Mouse (Mus musculus) myocyte (in vitro differentiated cells): ENCODE data around the gene Gemin8. TPM values are rescaled to one million over a fixed set of nuclear protein-coding genes. Genes with fewer than 3 reads are reported as not detected.
A peak's percentile ranks its signal among the peaks of the same experiment; 100 is the strongest.

Experiments
- H3K27me3 ChIP-seq: one replicate; pipeline ENCODE4 v1.6.1; 2011; ENCODE audit not compliant: control insufficient read depth, insufficient read depth, insufficient read length
- H3K36me3 ChIP-seq: one replicate; pipeline ENCODE4 v1.6.1; 2011; ENCODE audit not compliant: control insufficient read depth, insufficient read depth
- H3K4me2 ChIP-seq: one replicate; pipeline ENCODE4 v1.6.1; 2011; ENCODE audit warnings: low read depth, control low read depth
- H3K4me3 ChIP-seq: one replicate; pipeline ENCODE4 v1.5.1; 2011; ENCODE audit warnings: mild to moderate bottlenecking, control low read depth, moderate library complexity
- H3K79me2 ChIP-seq: one replicate; pipeline ENCODE4 v1.6.1; 2011; ENCODE audit not compliant: control insufficient read depth, insufficient read depth
- H3ac ChIP-seq: one replicate; pipeline ENCODE4 v1.6.1; 2011; ENCODE audit not compliant: control insufficient read depth, insufficient read length
- CEBPB ChIP-seq: IDR thresholded peaks from 2 replicates; pipeline ENCODE4 v1.6.1; 2011; ENCODE audit warnings: mild to moderate bottlenecking, moderate library complexity; ENCODE audit not compliant: poor library complexity, insufficient read depth, severe bottlenecking
- E2F4 ChIP-seq: IDR thresholded peaks from one replicate; pipeline ENCODE4 v1.6.1; 2011; ENCODE audit warnings: mild to moderate bottlenecking, control low read depth, moderate library complexity; ENCODE audit not compliant: insufficient read depth
- MAX ChIP-seq: IDR thresholded peaks from one replicate; pipeline ENCODE4 v1.6.1; 2011; ENCODE audit warnings: low read depth, mild to moderate bottlenecking, control low read depth
- MYOD1 ChIP-seq, 3 experiments: IDR thresholded peaks; one replicate each; pipeline ENCODE4 v1.6.1; 2011; ENCODE audit warnings: control low read depth in 2 of 3, low read depth in 2 of 3, mild to moderate bottlenecking in 2 of 3, moderate library complexity in 1 of 3; ENCODE audit not compliant: insufficient read length in 2 of 3, control insufficient read depth in 1 of 3
- MYOG ChIP-seq, 3 experiments: IDR thresholded peaks; one replicate each; pipeline ENCODE4 v1.6.1; 2011; ENCODE audit warnings: control low read depth in 2 of 3, low read depth in 2 of 3, mild to moderate bottlenecking in 2 of 3; ENCODE audit not compliant: insufficient read length in 2 of 3, control insufficient read depth in 1 of 3, insufficient read depth in 1 of 3
- POLR2A ChIP-seq: IDR thresholded peaks from one replicate; pipeline ENCODE4 v1.6.1; 2011; ENCODE audit warnings: low read depth, mild to moderate bottlenecking, control low read depth, moderate library complexity; ENCODE audit not compliant: insufficient read length
- POLR2AphosphoS2 ChIP-seq: IDR thresholded peaks from one replicate; pipeline ENCODE4 v1.6.1; 2011; ENCODE audit warnings: low read depth, control low read depth; ENCODE audit not compliant: insufficient read length
- REST ChIP-seq: IDR thresholded peaks from one replicate; pipeline ENCODE4 v1.6.1; 2011; ENCODE audit warnings: mild to moderate bottlenecking, control low read depth, moderate library complexity; ENCODE audit not compliant: insufficient read depth, insufficient read length
- SRF ChIP-seq: IDR thresholded peaks from one replicate; pipeline ENCODE4 v1.6.1; 2011; ENCODE audit warnings: low read depth; ENCODE audit not compliant: control insufficient read depth, insufficient read length
- TCF12 ChIP-seq: IDR thresholded peaks from one replicate; pipeline ENCODE4 v1.6.1; 2011; ENCODE audit warnings: mild to moderate bottlenecking, control low read depth; ENCODE audit not compliant: poor library complexity, insufficient read depth, severe bottlenecking
- TCF3 ChIP-seq: IDR thresholded peaks from one replicate; pipeline ENCODE4 v1.6.1; 2011; ENCODE audit warnings: low read depth, control low read depth; ENCODE audit not compliant: insufficient read length
- USF1 ChIP-seq: IDR thresholded peaks from one replicate; pipeline ENCODE4 v1.6.1; 2011; ENCODE audit warnings: low read depth, mild to moderate bottlenecking, control low read depth, moderate library complexity
- polyA plus RNA-seq: library from polyadenylated mRNA; unstranded; fragments of >200 nt; fragmentation: generic; extraction: Trizol; gene quantifications from one replicate; pipeline ENCODE4 v1.2.1, GENCODE M21; 2012; ENCODE audit warnings: missing spikeins

The Gemin8 gene
- polyA plus RNA-seq: 6.6 TPM

DNA sequence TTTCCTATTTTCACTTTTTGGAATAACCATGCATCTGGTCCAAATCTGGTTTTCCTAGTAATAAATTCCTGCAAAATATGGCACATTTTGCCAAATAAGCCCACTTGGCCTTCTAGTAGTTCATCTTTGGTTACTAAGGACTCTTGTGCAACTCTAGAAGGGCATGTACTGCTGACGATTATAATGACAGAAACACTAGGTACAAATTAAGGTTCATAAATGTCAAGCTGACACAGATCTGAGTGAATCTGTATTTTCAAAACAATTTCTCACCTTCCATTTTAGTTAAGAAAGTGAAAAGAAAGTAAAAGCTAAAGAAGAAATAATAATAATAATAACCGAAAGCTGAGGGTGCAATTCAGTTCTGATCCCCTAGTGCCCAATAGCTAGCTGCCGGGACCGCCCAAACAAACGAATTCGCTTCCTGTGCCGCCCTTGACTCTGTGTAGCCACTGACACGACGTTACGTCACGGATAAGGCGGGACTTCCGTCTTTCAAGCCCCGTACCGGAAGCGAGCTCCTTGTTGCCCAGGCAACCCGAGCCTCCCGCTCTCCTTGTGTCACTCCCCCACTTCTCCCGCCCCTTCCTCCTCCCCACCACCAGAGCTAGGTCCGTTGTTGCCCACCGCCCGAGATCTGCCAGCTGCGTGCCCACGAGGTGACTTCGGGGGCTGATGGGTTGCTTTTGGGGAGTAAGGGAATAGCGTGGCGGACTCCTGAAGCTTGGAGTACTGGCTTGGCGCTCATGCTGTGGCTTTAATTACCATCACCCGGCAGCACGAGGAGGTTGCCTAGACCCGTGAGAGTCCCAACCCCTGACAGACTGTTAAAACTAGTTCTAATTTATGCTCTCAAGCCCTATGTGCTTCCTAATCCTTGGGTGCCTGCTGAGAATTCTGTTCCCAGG lies at the start of gene Gemin8:
TSS of gene Gemin8 (plus strand) at position 563 of the 908 bp plus-strand sequence.
- Histone ChIP-seq H3K4me3 (peak within 1 kb of the TSS; percentile 41), H3K36me3 (no peaks in the 10 kb centered on the region)

GRCm38 (mm10) chrX:166147158-166147846 lies 23.0 kb upstream of the Gemin8 start:
- Histone ChIP-seq H3K36me3 (no peaks in the 10 kb centered on the region), H3K4me2 (no peak overlapping the region), H3K79me2 (no peaks in the 10 kb centered on the region), H3K4me3 (no peak overlapping the region), H3ac (no peak overlapping the region), H3K27me3 (no peaks in the 10 kb centered on the region)
- TF ChIP-seq MYOG (IDR thresholded peaks at IDR 0.05; ENCODE audit: control insufficient read depth in 1 of 3, insufficient read depth in 1 of 3, insufficient read length in 2 of 3, low read depth in 2 of 3): no peak
- no peak for TF ChIP-seq CEBPB
- TF ChIP-seq TCF3: no peak
- TF ChIP-seq MAX: no peak
- no peak for TF ChIP-seq MYOD1 (IDR thresholded peaks at IDR 0.05; ENCODE audit: control insufficient read depth in 1 of 3, insufficient read length in 2 of 3, low read depth in 2 of 3)
- TF ChIP-seq REST: no peak
- no peak for TF ChIP-seq POLR2A
- TF ChIP-seq TCF12: no peak
- no peak for TF ChIP-seq USF1
- no peak for TF ChIP-seq POLR2AphosphoS2
- TF ChIP-seq E2F4: no peak
- TF ChIP-seq SRF: no peak

More for the DNA sequence above, at the start of gene Gemin8:
- Histone ChIP-seq H3K4me2 (peak within 1 kb of the TSS; percentile 67), H3K79me2 (no peaks in the 10 kb centered on the region), H3ac (peak within 1 kb of the TSS; percentile 19), H3K27me3 (no peaks in the 10 kb centered on the region)
- TF ChIP-seq MYOG (IDR thresholded peaks at IDR 0.05; ENCODE audit: control insufficient read depth in 1 of 3, insufficient read depth in 1 of 3, insufficient read length in 2 of 3, low read depth in 2 of 3): no peak
- peak; percentile 69 for TF ChIP-seq E2F4
- TF ChIP-seq POLR2A: peak; percentile 47
- TF ChIP-seq REST: no peak
- TF ChIP-seq MAX: no peak
- TF ChIP-seq TCF3: no peak
- TF ChIP-seq USF1: no peak
- no peak for TF ChIP-seq TCF12
- no peak for TF ChIP-seq SRF
- no peak for TF ChIP-seq MYOD1 (IDR thresholded peaks at IDR 0.05; ENCODE audit: control insufficient read depth in 1 of 3, insufficient read length in 2 of 3, low read depth in 2 of 3)
- no peak for TF ChIP-seq CEBPB
- no peak for TF ChIP-seq POLR2AphosphoS2

DNA sequence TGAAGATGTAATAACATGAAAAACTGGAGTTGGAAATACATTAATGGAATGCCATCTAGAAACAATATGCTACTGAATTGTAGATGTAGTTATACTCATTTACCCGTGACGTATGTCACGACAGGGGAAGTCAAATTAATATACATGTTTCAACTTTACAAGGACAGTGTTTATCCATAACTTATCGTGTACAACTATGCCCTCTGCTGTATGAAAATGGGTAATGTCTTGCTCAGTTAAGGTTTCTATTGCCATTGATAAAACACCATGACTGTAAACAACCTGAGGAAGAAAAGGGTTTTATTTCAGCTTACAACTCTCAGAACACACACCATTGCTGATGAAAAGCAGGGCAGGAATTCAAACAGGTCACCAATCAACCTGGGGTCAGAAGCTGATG lies 7.5 kb upstream of the Gemin8 start:
- Histone ChIP-seq H3K79me2 (no peaks in the 10 kb centered on the region), H3K27me3 (no peaks in the 10 kb centered on the region), H3K4me3 (no peak overlapping the region), H3K36me3 (no peaks in the 10 kb centered on the region), H3ac (no peak overlapping the region), H3K4me2 (no peak overlapping the region)
- no peak for TF ChIP-seq TCF3
- TF ChIP-seq POLR2A: no peak
- no peak for TF ChIP-seq USF1
- no peak for TF ChIP-seq CEBPB
- TF ChIP-seq REST: no peak
- no peak for TF ChIP-seq TCF12
- no peak for TF ChIP-seq MYOD1 (IDR thresholded peaks at IDR 0.05; ENCODE audit: control insufficient read depth in 1 of 3, insufficient read length in 2 of 3, low read depth in 2 of 3)
- TF ChIP-seq SRF: no peak

DNA sequence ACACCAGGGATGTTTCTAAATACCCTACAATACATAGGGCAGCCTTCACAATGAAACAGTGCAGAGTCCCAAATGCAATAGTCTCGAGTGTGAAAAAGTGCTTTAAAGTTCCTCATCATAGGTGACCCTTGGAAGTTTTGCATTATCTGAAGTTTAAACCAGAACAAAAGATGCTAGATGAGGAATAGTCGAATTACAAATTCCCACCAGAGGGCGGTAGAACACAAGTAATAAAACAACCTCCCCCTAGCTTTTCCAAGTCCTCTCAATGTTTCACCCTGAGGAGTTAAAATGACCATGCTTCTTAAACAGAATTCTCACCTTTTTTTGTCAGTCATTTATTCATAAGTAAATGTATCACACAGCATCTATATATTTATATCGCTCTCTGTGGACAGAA lies 2.9 kb upstream of the Gemin8 start:
- H3K36me3 ChIP-seq: no peaks in the 10 kb centered on the region
- TF ChIP-seq REST (no peak), E2F4 (no peak), SRF (no peak), POLR2AphosphoS2 (no peak)
- no peak overlapping the region for H3ac ChIP-seq

More for the DNA sequence above, 2.9 kb upstream of the Gemin8 start:
- H3K27me3 ChIP-seq: no peaks in the 10 kb centered on the region
- H3K4me2 ChIP-seq: no peak overlapping the region
- no peaks in the 10 kb centered on the region for H3K79me2 ChIP-seq
- no peak overlapping the region for H3K4me3 ChIP-seq
